Mouse (Mus musculus) heart, postnatal 0 days (tissue): ENCODE measurements around the gene Hist1h1b. TPM values are rescaled to one million over a fixed set of nuclear protein-coding genes. Genes with fewer than 3 reads are reported as not detected.
"Not testable (repeated sequence)": the region's sequence is repeated elsewhere in the genome, so short reads cannot be mapped to it uniquely, and the experiment has no call there.

Experiments
- ATAC-seq: fragments of 200-750 bp; cut with Nextera tagmentation; 2 replicates; pipeline ENCODE4 v1.8.0; 2017; ENCODE audit warnings: low read depth, moderate number of reproducible peaks, moderate library complexity; ENCODE audit not compliant: insufficient read depth
- DNase-seq: peaks from one replicate; pipeline ENCODE4 v3.0.0-alpha.2; 2016; ENCODE audit warnings: low spot score
- H3K27ac ChIP-seq: fragments of 300-500 bp; sonication (generic); 2 replicates; pipeline ENCODE4 v1.5.1; 2014; ENCODE audit warnings: low read depth, mild to moderate bottlenecking
- H3K27me3 ChIP-seq: fragments of 300-500 bp; sonication (generic); 2 replicates; pipeline ENCODE4 v1.6.1; 2014; ENCODE audit warnings: low read length, mixed read lengths; ENCODE audit not compliant: control insufficient read depth, insufficient read depth
- H3K36me3 ChIP-seq: fragments of 300-500 bp; sonication (generic); replicated peaks from 2 replicates; pipeline ENCODE4 v1.6.1; 2014; ENCODE audit warnings: low read length, mixed read lengths; ENCODE audit not compliant: control insufficient read depth, insufficient read depth
- H3K4me1 ChIP-seq: fragments of 300-500 bp; sonication (generic); 2 replicates; pipeline ENCODE4 v1.6.1; 2014; ENCODE audit warnings: antibody characterized with exemption; ENCODE audit not compliant: control insufficient read depth, insufficient read depth
- H3K4me2 ChIP-seq: fragments of 300-500 bp; sonication (generic); 2 replicates; pipeline ENCODE4 v1.6.1; 2014; ENCODE audit warnings: low read depth, mild to moderate bottlenecking, low read length, moderate library complexity
- H3K4me3 ChIP-seq: fragments of 300-500 bp; sonication (generic); 2 replicates; pipeline ENCODE4 v1.5.1; 2014; ENCODE audit warnings: low read depth, low read length
- H3K9ac ChIP-seq: fragments of 300-500 bp; sonication (generic); replicated peaks from 2 replicates; pipeline ENCODE4 v1.6.1; 2014; ENCODE audit warnings: low read depth, low read length, mixed read lengths
- H3K9me3 ChIP-seq: fragments of 300-500 bp; sonication (generic); replicated peaks from 2 replicates; pipeline ENCODE4 v1.6.1; 2016; ENCODE audit warnings: low read length; ENCODE audit not compliant: control insufficient read depth
- CTCF ChIP-seq: IDR thresholded peaks from 2 replicates; pipeline ENCODE4 v1.5.1; 2016; ENCODE audit warnings: antibody characterized with exemption, control low read depth, low read depth
- EP300 ChIP-seq: IDR thresholded peaks from 2 replicates; pipeline ENCODE4 v1.6.1; 2016; ENCODE audit warnings: antibody characterized with exemption, low read depth
- WGBS: fragments of 180-500 bp; shearing (Covaris S2); extraction: QIAGEN DNeasy Blood & Tissue Kit; methylation state at CpG from one replicate; pipeline ENCODE4 v1.1.7; 2014; 5-methylcytosine and 5-hydroxymethylcytosine counted together
- polyA plus RNA-seq: library from polyadenylated mRNA; unstranded; fragments of >200 nt; fragmentation: Nextera tagmentation; extraction: Ambion mirVana; gene quantifications from 2 replicates; pipeline ENCODE4 v1.2.1, GENCODE M21; 2015
- total RNA-seq: library from RNA; depleted of rRNA; stranded (reverse); fragments of >200 nt; gene quantifications from 2 replicates; pipeline ENCODE4 v1.2.3, GENCODE M21; 2014; ENCODE audit warnings: low replicate concordance

The Hist1h1b gene
- total and polyA plus RNA-seq, 2 experiments from 2014 or later: 5.4 to 356 TPM

DNA sequence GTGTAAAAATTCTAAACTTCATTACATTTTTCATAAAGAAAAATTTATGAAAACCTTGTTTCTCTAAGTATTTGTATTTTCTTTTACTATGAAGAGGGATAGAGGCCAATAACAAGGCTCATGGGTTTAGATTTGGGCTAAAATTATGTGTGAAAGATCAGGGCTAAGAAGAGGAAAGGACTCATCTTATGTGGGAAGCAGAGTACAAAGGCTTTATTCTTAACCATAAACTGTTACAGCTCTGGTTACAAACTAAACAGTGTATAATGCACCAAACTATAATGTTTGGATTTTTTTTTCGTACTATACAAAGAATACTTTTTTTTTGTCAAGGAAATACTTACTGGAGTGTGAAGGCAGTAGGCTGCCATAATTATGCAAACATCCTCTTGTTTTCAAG is 24.7 kb downstream of the Hist1h1b start:
- H3K4me3 ChIP-seq: 0 out of 2 replicates have a peak overlapping the region, but pooled peaks have one; percentile 5
- H3K9me3 ChIP-seq: no peaks in the 10 kb centered on the region
- peak overlapping the region; percentile 72 for H3K4me2 ChIP-seq
- TF ChIP-seq CTCF (no peak), EP300 (no peak)
- no peak overlapping the region for H3K27ac ChIP-seq
- no peak overlapping the region; the same call in 1 of the 2 replicates for H3K9ac ChIP-seq
- no peak for DNase-seq
- peaks cover 13% of the 10 kb centered on the region; the same call in 1 of the 2 replicates for H3K4me1 ChIP-seq
- H3K27me3 ChIP-seq: no peaks in the 10 kb centered on the region
- 74% methylated on average over 1 of the region's 1 CpGs for WGBS
- no peaks in the 10 kb centered on the region for H3K36me3 ChIP-seq
- ATAC-seq: no peak

DNA sequence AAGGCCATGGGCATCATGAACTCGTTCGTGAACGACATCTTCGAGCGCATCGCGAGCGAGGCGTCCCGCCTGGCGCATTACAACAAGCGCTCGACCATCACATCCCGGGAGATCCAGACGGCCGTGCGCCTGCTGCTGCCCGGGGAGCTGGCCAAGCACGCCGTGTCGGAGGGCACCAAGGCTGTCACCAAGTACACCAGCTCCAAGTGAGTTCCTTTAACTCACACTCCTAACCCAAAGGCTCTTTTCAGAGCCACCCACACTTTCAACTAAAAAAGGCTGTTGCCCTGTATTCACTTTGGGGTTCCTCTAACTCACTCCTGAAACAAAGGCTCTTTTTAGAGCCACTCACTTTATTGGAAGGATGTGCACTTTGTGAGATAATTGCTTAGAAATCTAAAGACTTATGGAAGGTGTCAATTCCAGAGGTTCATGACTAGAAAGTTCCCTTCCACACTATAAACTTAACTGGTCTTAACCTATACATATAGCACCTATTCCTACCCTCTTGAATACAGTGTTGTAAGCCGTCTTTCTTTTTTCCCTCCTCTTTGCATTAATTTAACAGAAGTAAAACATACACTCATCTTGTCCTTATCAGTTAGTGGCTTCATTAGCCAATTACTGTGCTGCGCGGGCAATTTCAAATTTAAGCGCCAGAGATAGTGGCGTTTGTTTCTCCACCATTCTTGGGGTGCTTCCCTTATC is 26.0 kb downstream of the Hist1h1b start:
- Histone ChIP-seq H3K27ac (peak overlapping the region; percentile 94), H3K4me3 (peak overlapping the region; percentile 51), H3K4me2 (peak overlapping the region; percentile 72), H3K4me1 (peaks cover 18% of the 10 kb centered on the region), H3K9ac (peak overlapping the region; percentile 48)
- 3% methylated on average over 12 of the region's 26 CpGs for WGBS
- not testable (repeated sequence) for H3K27me3 ChIP-seq, H3K36me3 ChIP-seq, H3K9me3 ChIP-seq
- ATAC-seq (peak; percentile 18), DNase-seq (peak; percentile 28)

DNA sequence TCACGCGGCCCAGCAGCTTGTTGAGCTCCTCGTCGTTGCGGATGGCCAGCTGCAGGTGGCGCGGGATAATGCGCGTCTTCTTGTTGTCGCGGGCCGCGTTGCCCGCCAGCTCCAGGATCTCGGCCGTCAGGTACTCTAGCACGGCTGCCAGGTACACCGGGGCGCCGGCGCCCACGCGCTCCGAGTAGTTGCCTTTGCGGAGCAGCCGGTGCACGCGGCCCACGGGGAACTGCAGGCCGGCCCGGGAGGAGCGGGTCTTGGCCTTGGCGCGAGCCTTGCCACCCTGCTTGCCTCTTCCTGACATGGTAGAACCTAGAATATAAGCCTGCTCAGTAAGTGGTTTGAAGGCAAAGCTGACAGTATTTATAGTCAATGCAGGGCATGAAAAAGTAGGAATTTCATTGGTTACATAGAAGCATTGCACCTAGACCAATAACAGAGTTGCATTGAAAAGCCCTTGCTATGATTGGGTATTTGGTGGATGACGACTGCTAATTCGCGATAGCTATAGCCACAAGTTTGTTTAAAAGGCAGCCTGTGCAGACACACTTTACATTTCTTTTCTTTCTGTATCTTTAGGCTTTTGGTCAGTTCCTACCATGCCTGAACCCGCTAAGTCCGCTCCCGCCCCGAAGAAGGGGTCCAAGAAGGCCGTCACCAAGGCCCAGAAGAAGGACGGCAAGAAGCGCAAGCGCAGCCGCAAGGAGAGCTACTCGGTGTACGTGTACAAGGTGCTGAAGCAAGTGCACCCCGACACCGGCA is 26.7 kb downstream of the Hist1h1b start, which contains the start of the genes Hist1h2ak and Hist1h2bn:
Gene Hist1h2ak, minus strand, starts transcription at position 304 of the 762 bp plus-strand sequence.
Gene Hist1h2bn, plus strand, starts transcription at position 600 of the 762 bp plus-strand sequence.
- H3K9ac ChIP-seq: peak within 1 kb of the TSS; percentile 51
- not testable (repeated sequence) for H3K36me3 ChIP-seq, H3K9me3 ChIP-seq, H3K27me3 ChIP-seq
- peaks cover 23% of the 10 kb centered on the region for H3K4me1 ChIP-seq
- peak within 1 kb of the TSS; percentile 72 for H3K4me2 ChIP-seq
- DNase-seq (peak; percentile 98), ATAC-seq (peak; percentile 92)
- 0% methylated on average over 36 of the region's 50 CpGs for WGBS
- peak within 1 kb of the TSS; percentile 94 for H3K27ac ChIP-seq
- peak within 1 kb of the TSS; percentile 51 for H3K4me3 ChIP-seq

DNA sequence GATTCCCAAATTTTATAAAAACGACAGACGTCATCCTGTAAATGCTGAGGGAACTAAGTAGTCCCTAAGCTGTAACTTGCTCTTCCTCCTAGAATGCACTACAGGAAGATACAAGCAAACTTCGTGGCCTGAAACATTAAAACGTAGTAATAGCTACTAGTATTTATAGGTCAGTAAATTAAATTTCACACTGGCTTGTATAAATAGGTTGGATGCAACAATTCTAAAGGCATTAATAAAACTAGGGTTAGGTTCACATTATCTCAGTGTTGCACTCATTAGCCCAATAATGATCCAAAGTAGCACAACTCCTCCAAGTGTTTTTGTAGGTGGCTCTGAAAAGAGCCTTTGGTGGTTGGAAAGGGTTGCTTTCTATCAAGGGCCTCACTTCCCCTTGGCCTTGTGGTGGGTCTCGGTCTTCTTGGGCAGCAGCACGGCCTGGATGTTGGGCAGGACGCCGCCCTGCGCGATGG is 27.3 kb downstream of the Hist1h1b start:
- DNase-seq (no peak), ATAC-seq (no peak)
- TF ChIP-seq CTCF (no peak), EP300 (no peak)
- Histone ChIP-seq H3K4me3 (peak overlapping the region; percentile 51), H3K9ac (peak overlapping the region; percentile 51), H3K4me1 (peaks cover 23% of the 10 kb centered on the region), H3K4me2 (peak overlapping the region; percentile 67), H3K27ac (peak overlapping the region; percentile 94), H3K9me3 (no peaks in the 10 kb centered on the region), H3K27me3 (no peaks in the 10 kb centered on the region), H3K36me3 (no peaks in the 10 kb centered on the region)
- WGBS: 3% methylated on average over 10 of the region's 10 CpGs

DNA sequence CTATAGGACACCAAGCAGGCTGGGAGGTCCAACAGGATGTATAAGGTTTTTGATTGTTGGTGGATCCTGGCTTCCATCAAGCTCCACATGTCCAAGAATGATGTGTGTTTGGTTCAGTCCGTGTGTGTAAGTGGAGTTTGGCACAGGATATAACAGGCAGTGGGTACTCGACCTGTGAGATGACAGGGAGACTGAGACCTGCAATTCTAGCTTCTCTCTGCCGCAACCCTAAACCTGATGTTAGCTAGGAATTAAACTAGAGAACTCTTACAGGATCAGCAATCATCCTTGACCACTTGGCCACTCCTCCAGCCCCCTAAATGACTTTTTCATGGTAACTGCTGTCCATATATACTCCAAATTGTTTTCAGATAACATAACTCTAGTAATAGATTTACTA is 28.1 kb downstream of the Hist1h1b start:
- Histone ChIP-seq H3K27me3 (no peaks in the 10 kb centered on the region), H3K9me3 (no peaks in the 10 kb centered on the region), H3K4me3 (no peak overlapping the region), H3K4me2 (0 out of 2 replicates have a peak overlapping the region, but pooled peaks have one; percentile 67), H3K36me3 (no peaks in the 10 kb centered on the region), H3K9ac (0 out of 2 replicates have a peak overlapping the region, but pooled peaks have one; percentile 51), H3K4me1 (peaks cover 23% of the 10 kb centered on the region), H3K27ac (peak overlapping the region; percentile 31; the same call in 1 of the 2 replicates)
- no peak for DNase-seq
- ATAC-seq: no peak
- 33% methylated on average over 3 of the region's 3 CpGs for WGBS
- no peak for TF ChIP-seq CTCF
- TF ChIP-seq EP300: no peak
